1 mouse cellular context compared by ENCODE assay signal in genomic region chr7:141468522-141469211, GRCm38 (mm10).
A peak's percentile ranks its signal among the peaks of the same experiment; 100 is the strongest.
TF ChIP-seq lines count a peak whose summit lies in the region.

No protein-coding gene starts in this region.

TF ChIP-seq in CH12.LX, 34 proteins besides CTCF, POLR2A, EP300 and RAD21 (continued from another document):
- TF ChIP-seq SIN3A (IDR thresholded peaks at IDR 0.05; ENCODE audit: low read length) (peak; percentile 87), ZC3H11A (IDR thresholded peaks at IDR 0.05; ENCODE audit: low read depth, low read length) (no peak)
